Mouse (Mus musculus) right cerebral cortex, postnatal 36 days (tissue): ENCODE measurements around the gene Usp9y.

Experiments used
- DNase-seq, 2 experiments: peaks; one replicate each; pipeline ENCODE4 v3.0.0; 2022; ENCODE audit warnings: low spot score in 2 of 2, mixed read lengths in 1 of 2

The Usp9y gene

DNA sequence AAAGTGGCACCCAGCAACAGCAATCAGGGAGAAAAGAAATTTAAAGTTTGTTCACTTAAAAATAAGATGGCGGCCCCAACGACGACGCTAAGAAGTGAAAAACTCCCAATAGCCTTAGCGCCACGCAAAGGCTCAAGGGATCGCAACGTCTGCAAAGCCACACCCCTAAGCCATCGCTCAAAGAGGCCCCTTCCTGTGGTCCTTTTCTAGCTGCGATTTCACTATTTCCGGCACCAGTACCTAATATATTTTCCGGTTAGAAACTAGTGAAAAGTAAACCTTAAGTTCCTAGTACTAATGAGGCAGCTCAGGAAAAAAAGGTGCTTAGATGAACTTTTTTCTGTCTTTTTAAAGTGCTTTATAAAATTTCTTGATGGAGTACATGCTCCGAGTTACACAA, at the start of gene Usp9y:
Usp9y (minus strand) TSS at position 101 of the 400 bp plus-strand sequence.
- no peak for DNase-seq

DNA sequence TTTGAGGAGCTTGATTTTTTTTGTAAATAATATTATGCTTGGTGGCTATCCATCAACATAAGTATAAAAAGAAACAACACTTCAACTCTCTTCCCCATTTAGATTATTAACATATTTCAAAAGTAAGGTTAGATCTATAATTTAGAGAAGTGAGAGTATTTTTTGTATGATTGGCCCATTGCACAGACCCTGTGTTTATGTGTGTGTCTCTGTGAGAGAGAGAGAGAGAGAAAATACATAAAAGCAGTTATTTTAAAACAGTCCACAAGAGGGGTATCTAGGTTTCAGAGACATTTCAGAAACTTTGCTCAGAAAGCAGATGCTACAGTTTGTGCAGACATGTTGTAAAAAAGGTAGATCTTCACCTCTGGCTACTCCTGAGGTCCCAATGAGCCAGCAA, 165.9 kb downstream of the Usp9y start:
- no peak for DNase-seq

DNA sequence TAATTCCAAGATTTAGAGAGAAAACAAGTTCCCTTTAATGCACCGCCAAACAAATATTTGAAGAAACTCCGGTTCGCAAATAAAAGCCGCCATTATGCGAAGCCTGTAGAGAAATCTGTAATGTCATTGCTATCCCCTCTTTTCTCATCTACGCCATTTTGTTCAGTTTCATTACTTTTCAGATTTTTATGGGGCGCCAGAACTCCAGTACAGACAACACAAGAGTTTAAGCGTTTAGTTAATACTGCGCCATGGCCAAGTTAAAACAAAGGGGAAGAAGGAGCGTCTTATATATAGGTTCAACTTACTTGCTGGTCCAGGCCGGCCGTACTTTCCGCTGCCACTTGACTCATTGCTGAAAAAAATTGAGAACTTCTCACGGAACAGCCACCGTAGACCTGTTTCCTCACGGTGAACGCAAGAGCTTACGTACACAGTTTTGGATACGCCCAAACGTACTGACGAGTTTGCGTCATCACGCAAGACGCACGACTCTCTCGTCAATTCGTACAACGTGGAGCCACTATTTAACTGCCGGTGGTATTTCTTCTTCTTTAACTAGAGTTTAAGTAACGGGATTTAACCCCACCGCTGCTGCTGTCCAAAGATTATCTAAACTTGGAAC, 173.3 kb downstream of the Usp9y start, which contains the start of gene Ddx3y:
Ddx3y (minus strand) TSS at position 459 of the 625 bp plus-strand sequence.
- peak in 1 of 2 experiments; percentile 82 for DNase-seq

DNA sequence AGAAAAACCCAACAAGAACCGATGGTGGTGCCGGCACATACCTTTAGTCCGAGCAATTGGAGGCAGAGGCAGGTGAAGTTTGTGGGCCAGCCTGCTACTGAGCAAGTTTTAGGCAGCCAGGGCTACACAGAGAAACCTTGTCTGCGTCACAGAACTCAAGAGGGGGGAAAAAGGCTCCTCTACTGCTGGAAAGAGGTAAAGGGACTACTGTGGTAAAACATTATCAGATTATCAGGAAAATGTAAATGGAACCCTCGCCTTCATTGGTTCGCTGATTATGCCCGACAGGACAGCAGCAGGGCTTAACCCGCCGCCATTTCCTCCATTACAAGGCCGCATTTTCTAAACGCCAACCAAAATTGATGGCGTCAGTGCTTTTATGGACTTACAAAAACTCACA, 173.8 kb downstream of the Usp9y start:
- DNase-seq, result no peak
